Mouse (Mus musculus) kidney, embryonic 14.5 days (tissue): ENCODE measurements at regions not wholly inside any gene's neighbourhood (a gene's known extent, or its start where the extent isn't known, plus 50 kb on each side); places are given as distances from the start of the nearest gene placed in this dataset.

ENCODE experiments used
- ATAC-seq: fragments of 200-750 bp; cut with Nextera tagmentation; 2 replicates; pipeline ENCODE4 v1.8.0; 2017; ENCODE audit warnings: moderate number of reproducible peaks, mild to moderate bottlenecking, moderate TSS enrichment, moderate library complexity; ENCODE audit not compliant: low FRiP score, low TSS enrichment
- H3K27ac ChIP-seq: fragments of 300-500 bp; sonication (generic); 2 replicates; pipeline ENCODE4 v1.5.1; 2014; ENCODE audit warnings: low read depth, mild to moderate bottlenecking, low read length, moderate library complexity, mixed read lengths
- H3K27me3 ChIP-seq: fragments of 300-500 bp; sonication (generic); 2 replicates; pipeline ENCODE4 v1.6.1; 2014; ENCODE audit warnings: mild to moderate bottlenecking, low read length; ENCODE audit not compliant: control insufficient read depth, insufficient read depth
- H3K36me3 ChIP-seq: fragments of 300-500 bp; sonication (generic); 2 replicates; pipeline ENCODE4 v1.6.1; 2014; ENCODE audit warnings: low read length, mixed read lengths; ENCODE audit not compliant: control insufficient read depth, insufficient read depth
- H3K4me1 ChIP-seq: fragments of 300-500 bp; sonication (generic); 2 replicates; pipeline ENCODE4 v1.6.1; 2014; ENCODE audit warnings: low read length, mixed read lengths; ENCODE audit not compliant: control insufficient read depth, insufficient read depth
- H3K4me2 ChIP-seq: fragments of 300-500 bp; sonication (generic); replicated peaks from 2 replicates; pipeline ENCODE4 v1.6.1; 2014; ENCODE audit warnings: low read depth, mild to moderate bottlenecking, low read length
- H3K4me3 ChIP-seq: fragments of 300-500 bp; sonication (generic); 2 replicates; pipeline ENCODE4 v1.5.1; 2014; ENCODE audit warnings: mild to moderate bottlenecking, low read length
- H3K9ac ChIP-seq: fragments of 300-500 bp; sonication (generic); 2 replicates; pipeline ENCODE4 v1.6.1; 2014; ENCODE audit warnings: low read depth, mild to moderate bottlenecking, low read length, moderate library complexity
- H3K9me3 ChIP-seq: fragments of 300-500 bp; sonication (generic); 2 replicates; pipeline ENCODE4 v1.6.1; 2016; ENCODE audit warnings: low read length; ENCODE audit not compliant: control insufficient read depth
- WGBS: fragments of 180-500 bp; shearing (Covaris S2); extraction: QIAGEN DNeasy Blood & Tissue Kit; methylation state at CpG from one replicate; pipeline ENCODE4 v1.1.7; 2014; 5-methylcytosine and 5-hydroxymethylcytosine counted together

GRCm38 (mm10) chr8:92302694-92303093, 54.7 kb upstream of the Irx5 start:
- 69% methylated on average over 7 of the region's 7 CpGs for WGBS
- Histone ChIP-seq H3K27me3 (no peaks in the 10 kb centered on the region; the same call in 1 of the 2 replicates), H3K9me3 (no peaks in the 10 kb centered on the region), H3K4me2 (no peak overlapping the region), H3K4me1 (no peaks in the 10 kb centered on the region), H3K36me3 (no peaks in the 10 kb centered on the region), H3K27ac (no peak overlapping the region), H3K4me3 (no peak overlapping the region), H3K9ac (no peak overlapping the region)
- ATAC-seq: no peak

GRCm38 (mm10) chr8:92301029-92301428, 56.4 kb upstream of the Irx5 start:
- 92% methylated on average over 3 of the region's 3 CpGs for WGBS
- Histone ChIP-seq H3K9ac (no peak overlapping the region), H3K36me3 (no peaks in the 10 kb centered on the region), H3K4me3 (no peak overlapping the region), H3K27me3 (no peaks in the 10 kb centered on the region), H3K27ac (no peak overlapping the region), H3K9me3 (no peaks in the 10 kb centered on the region), H3K4me2 (no peak overlapping the region), H3K4me1 (no peaks in the 10 kb centered on the region)
- ATAC-seq: no peak

GRCm38 (mm10) chr8:92286841-92287811, 70.3 kb upstream of the Irx5 start:
- H3K4me3 ChIP-seq: no peak overlapping the region
- no peak for ATAC-seq
- no peak overlapping the region for H3K4me2 ChIP-seq
- no peak overlapping the region for H3K27ac ChIP-seq
- H3K36me3 ChIP-seq: no peaks in the 10 kb centered on the region
- no peaks in the 10 kb centered on the region for H3K4me1 ChIP-seq
- no peak overlapping the region for H3K9ac ChIP-seq
- no peaks in the 10 kb centered on the region for H3K9me3 ChIP-seq
- H3K27me3 ChIP-seq: peaks cover 4% of the 10 kb centered on the region; the same call in 1 of the 2 replicates
- WGBS: 34% methylated on average over 26 of the region's 26 CpGs

GRCm38 (mm10) chr8:92275755-92276154, 81.7 kb upstream of the Irx5 start:
- ATAC-seq: no peak
- Histone ChIP-seq H3K9ac (no peak overlapping the region), H3K27me3 (no peaks in the 10 kb centered on the region), H3K27ac (no peak overlapping the region), H3K4me2 (no peak overlapping the region), H3K9me3 (no peaks in the 10 kb centered on the region), H3K36me3 (no peaks in the 10 kb centered on the region), H3K4me3 (no peak overlapping the region), H3K4me1 (no peaks in the 10 kb centered on the region)
- WGBS: 92% methylated on average over 5 of the region's 5 CpGs

- Histone ChIP-seq H3K4me3 (no peak overlapping the region), H3K9me3 (peaks cover 3% of the 10 kb centered on the region; the same call in 1 of the 2 replicates), H3K4me2 (no peak overlapping the region), H3K4me1 (no peaks in the 10 kb centered on the region), H3K27me3 (no peaks in the 10 kb centered on the region), H3K9ac (no peak overlapping the region), H3K36me3 (no peaks in the 10 kb centered on the region), H3K27ac (no peak overlapping the region)
- 89% methylated on average over 1 of the region's 1 CpGs for WGBS
- no peak for ATAC-seq
These were observed 84.7 kb upstream of the Irx5 start for GRCm38 (mm10) chr8:92272726-92273125.

- no peaks in the 10 kb centered on the region for H3K36me3 ChIP-seq
- peaks cover 3% of the 10 kb centered on the region; the same call in 1 of the 2 replicates for H3K9me3 ChIP-seq
- ATAC-seq: no peak
- no peaks in the 10 kb centered on the region for H3K27me3 ChIP-seq
- H3K4me1 ChIP-seq: no peaks in the 10 kb centered on the region
- H3K4me2 ChIP-seq: no peak overlapping the region
- H3K4me3 ChIP-seq: no peak overlapping the region
- H3K9ac ChIP-seq: no peak overlapping the region
- H3K27ac ChIP-seq: no peak overlapping the region
- WGBS: 77% methylated on average over 5 of the region's 5 CpGs
These were observed 85.4 kb upstream of the Irx5 start for GRCm38 (mm10) chr8:92272073-92272472.

GRCm38 (mm10) chr8:92270636-92271035, 86.8 kb upstream of the Irx5 start:
- Histone ChIP-seq H3K27me3 (peaks cover 8% of the 10 kb centered on the region; the same call in 1 of the 2 replicates), H3K4me2 (no peak overlapping the region), H3K27ac (no peak overlapping the region), H3K4me3 (no peak overlapping the region), H3K9me3 (peaks cover 3% of the 10 kb centered on the region; the same call in 1 of the 2 replicates), H3K36me3 (no peaks in the 10 kb centered on the region), H3K4me1 (no peaks in the 10 kb centered on the region), H3K9ac (no peak overlapping the region)
- no peak for ATAC-seq

- Histone ChIP-seq H3K27me3 (peaks cover 11% of the 10 kb centered on the region; the same call in 1 of the 2 replicates), H3K4me2 (no peak overlapping the region), H3K27ac (no peak overlapping the region), H3K36me3 (no peaks in the 10 kb centered on the region), H3K9ac (no peak overlapping the region), H3K4me3 (no peak overlapping the region), H3K4me1 (no peaks in the 10 kb centered on the region), H3K9me3 (peaks cover 3% of the 10 kb centered on the region; the same call in 1 of the 2 replicates)
- 78% methylated on average over 6 of the region's 6 CpGs for WGBS
- no peak for ATAC-seq
These were observed 90.0 kb upstream of the Irx5 start for GRCm38 (mm10) chr8:92267415-92267814.

GRCm38 (mm10) chr8:92260056-92260455, 97.4 kb upstream of the Irx5 start:
- ATAC-seq: no peak
- no peaks in the 10 kb centered on the region for H3K36me3 ChIP-seq
- no peaks in the 10 kb centered on the region for H3K9me3 ChIP-seq
- 91% methylated on average over 8 of the region's 8 CpGs for WGBS
- no peak overlapping the region for H3K4me3 ChIP-seq
- no peaks in the 10 kb centered on the region for H3K27me3 ChIP-seq
- H3K4me2 ChIP-seq: no peak overlapping the region
- no peak overlapping the region for H3K9ac ChIP-seq
- no peak overlapping the region for H3K27ac ChIP-seq
- no peaks in the 10 kb centered on the region for H3K4me1 ChIP-seq
